Mouse (Mus musculus): ENCODE measurements around the gene Ncam1. TPM values are rescaled to one million over a fixed set of nuclear protein-coding genes. Genes with fewer than 3 reads are reported as not detected.
A peak's percentile ranks its signal among the peaks of the same experiment; 100 is the strongest.

Ncam1 gene
- total RNA-seq, 2 experiments from 2014 or later, result 7.6 to 8.1 TPM

DNA sequence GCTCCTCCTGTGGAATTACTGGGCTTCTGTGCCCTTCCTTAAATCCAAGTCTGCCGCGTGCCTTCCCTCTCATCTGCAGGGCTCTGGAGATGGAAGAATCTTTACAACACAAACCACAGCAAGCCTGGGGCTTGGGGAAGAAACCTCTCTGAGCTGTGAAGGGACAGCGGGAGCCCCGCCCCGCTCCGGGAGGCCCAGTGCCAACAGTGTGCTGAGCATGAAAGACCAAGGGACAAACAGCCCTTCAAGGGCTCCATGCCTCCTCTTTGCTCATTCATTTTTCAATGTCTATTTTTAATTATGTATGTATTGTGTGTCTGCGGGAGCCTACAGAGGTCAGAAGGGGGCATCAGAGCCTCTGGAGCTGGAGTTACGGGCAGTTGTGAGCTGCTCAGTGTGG is 271.4 kb downstream of the Ncam1 start:
- no peak for ATAC-seq (replicated peaks; ENCODE audit: low FRiP score, poor library complexity, severe bottlenecking)

DNA sequence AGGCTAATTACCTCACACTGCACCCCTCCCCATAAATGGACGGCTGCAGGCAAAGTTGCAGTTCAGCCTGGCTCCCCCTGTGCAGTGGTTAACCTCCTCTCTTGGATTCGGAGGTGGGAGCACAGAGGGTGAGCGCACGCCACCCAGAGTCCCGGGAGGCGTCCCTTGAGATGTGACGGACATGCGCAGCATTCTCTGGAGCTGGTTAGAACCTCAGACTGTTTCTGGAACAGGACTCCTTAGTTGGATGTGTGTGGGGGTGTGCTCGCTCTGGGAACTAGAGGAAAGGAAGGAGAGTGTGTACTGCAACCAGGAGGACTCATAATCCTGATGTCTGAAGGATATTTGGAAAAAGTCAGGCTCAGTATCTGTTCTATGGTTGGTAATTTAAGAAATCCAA is 274.0 kb downstream of the Ncam1 start:
- ATAC-seq (replicated peaks; ENCODE audit: low FRiP score, poor library complexity, severe bottlenecking), result no peak

GRCm38 (mm10) chr9:49523881-49524280 is 274.8 kb downstream of the Ncam1 start:
- ATAC-seq (replicated peaks; ENCODE audit: low FRiP score, poor library complexity, severe bottlenecking), result no peak

DNA sequence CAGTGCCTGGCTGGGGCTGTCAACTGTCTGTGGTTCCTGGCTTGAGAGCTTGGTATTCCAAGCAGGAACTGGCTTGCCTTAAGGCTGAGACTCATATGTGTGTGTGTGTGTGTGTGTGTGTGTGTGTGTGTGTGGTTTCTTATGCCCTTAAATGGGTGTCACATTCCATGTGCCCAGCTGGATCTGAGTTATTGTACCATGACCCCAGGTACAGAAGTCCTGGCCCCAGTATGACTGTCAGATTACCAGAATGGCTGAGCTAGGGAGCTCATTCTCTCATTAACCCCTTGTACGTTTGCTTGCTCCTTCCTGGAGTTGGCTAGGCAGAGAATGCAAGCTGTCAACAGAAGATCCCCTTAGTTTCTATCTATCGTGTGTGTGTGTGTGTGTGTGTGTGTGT is 284.4 kb downstream of the Ncam1 start:
- no peak for ATAC-seq (replicated peaks; ENCODE audit: low FRiP score, poor library complexity, severe bottlenecking)

GRCm38 (mm10) chr9:49510666-49511065 is 288.1 kb downstream of the Ncam1 start:
- no peak for ATAC-seq (replicated peaks; ENCODE audit: low FRiP score, poor library complexity, severe bottlenecking)

DNA sequence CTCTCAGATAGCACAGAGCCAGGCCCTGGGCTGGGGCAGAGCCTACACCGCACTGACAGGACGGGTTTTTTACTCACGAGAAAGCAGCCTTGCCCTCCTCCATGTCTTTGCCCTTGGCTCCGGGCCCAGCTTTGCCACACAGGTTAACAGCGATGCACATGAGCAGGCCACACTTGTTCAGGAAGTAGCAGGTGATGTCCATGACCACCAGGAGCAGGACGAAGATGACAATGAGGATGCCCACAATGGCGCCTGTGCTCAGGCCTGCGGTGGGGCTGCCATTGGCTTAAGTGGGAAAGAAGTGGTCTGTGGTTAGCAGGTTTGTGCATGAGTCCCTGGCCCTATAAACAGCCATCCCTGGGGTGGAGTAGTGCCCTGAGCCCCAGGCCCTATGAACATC is 289.1 kb downstream of the Ncam1 start:
- no peak for ATAC-seq (replicated peaks; ENCODE audit: low FRiP score, poor library complexity, severe bottlenecking)

DNA sequence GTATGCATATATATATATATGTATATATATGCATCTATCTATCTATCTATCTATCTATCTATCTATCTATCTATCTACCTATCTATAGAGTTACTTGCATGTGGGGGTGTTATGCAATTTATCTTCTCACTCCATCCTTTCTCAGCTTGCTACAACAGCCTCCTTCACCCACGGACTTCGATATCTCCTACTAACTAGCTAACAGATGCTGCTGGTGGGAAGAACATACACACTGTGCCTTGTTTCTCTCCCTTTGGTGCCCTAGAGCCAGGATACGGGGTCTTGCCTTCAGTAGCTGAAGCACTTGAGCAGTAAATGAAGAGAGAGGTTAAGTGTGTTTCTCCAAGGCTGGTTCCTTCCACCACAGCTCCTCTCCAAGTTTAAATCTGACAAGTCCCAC is 289.6 kb downstream of the Ncam1 start:
- ATAC-seq (replicated peaks; ENCODE audit: low FRiP score, poor library complexity, severe bottlenecking), result no peak

DNA sequence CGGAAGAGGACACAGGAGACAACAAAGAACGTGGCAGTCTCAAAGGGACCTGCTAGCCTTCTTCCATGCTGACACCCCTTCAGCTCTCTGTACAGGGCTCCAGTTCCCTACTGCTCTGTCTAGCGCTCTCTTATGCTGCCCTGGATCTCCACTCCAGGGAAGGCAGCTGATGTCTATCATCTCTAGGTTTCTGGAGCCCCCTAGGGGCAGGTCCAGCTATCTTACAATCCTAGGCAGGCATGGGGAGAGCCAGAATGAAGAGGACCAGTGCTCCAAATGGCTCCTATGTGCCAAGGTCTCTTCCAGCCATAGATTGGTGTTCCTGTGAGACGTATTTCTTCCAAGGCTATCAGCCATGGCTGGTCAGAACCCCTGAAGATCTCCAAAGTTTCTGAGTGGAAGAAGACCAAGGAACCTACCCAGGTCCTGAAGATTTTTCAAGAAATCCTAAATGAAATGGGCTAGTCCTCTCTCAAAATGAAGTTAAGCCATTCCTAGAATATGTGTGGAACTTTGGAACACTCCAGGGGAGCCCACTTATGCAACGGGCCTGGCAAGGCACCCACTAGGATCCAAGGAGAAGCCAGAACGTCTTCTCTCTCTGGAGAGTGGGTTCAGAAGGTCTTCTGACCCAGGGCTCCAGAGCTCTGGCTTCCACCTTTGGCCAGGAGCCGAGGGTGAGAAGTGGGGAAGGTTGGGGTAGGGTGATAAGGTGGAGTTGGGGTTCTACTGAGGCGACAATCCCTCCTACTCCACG is 290.7 kb downstream of the Ncam1 start:
- no peak for ATAC-seq (replicated peaks; ENCODE audit: low FRiP score, poor library complexity, severe bottlenecking)

DNA sequence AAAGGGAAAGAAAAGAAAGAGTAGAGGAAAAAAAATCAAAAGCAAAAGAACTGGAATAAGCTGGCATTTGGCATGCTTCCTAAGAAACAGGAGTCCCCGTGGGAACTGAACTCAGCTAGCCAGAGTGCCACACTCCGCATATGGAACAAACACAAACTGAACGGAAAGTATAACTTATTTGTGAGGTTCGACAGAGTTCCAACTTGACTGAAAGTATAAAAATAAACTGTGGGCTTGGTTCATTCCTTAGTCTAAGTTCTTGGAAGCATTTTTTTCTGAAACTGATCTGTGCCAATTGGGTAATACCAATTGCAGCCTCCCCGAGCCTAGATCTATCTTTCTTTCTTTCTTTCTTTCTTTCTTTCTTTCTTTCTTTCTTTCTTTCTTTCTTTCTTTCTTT is 294.1 kb downstream of the Ncam1 start:
- ATAC-seq (replicated peaks; ENCODE audit: low FRiP score, poor library complexity, severe bottlenecking), result no peak

- no peak for ATAC-seq (replicated peaks; ENCODE audit: low FRiP score, poor library complexity, severe bottlenecking)
These were observed 296.5 kb downstream of the Ncam1 start for GRCm38 (mm10) chr9:49502245-49502644.

- ATAC-seq (replicated peaks; ENCODE audit: low FRiP score, poor library complexity, severe bottlenecking), result no peak
These were observed 298.8 kb downstream of the Ncam1 start for GRCm38 (mm10) chr9:49499878-49500277.

DNA sequence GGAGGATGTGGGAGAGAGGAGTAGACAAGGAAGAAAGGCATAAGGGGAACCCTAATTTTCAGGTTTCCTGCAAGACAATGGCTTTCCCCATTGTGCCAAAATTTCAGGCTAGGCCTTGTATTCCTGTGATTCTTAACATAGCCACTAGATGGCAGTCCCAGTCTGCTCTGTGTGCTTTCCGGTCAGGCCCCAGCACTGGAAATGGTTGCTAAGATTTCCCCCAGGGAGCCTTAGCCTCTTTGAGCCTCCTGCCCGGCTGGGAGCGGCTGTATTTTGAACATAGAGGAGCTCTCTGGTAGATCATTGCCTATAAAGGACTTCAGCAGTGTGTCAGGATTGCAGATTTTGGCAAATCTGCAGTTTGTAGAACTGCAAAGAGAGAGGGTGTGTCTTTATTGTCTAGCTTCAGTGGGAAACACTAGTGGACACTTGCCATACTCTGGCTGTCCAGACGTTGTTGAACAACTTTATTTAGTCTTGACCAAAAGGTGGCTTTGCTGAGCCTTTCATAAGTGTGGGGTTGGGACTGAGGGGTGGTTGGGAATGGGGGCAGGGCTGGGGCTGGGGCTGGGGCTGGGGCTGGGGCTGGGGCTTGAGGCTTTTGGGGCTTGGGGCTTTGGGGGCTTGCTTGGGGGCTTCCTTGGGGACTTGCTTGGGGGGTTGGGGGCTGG is 304.6 kb downstream of the Ncam1 start:
- ATAC-seq (replicated peaks; ENCODE audit: low FRiP score, poor library complexity, severe bottlenecking), result no peak

GRCm38 (mm10) chr9:49490609-49491008 is 308.1 kb downstream of the Ncam1 start:
- no peak for ATAC-seq (replicated peaks; ENCODE audit: low FRiP score, poor library complexity, severe bottlenecking)

DNA sequence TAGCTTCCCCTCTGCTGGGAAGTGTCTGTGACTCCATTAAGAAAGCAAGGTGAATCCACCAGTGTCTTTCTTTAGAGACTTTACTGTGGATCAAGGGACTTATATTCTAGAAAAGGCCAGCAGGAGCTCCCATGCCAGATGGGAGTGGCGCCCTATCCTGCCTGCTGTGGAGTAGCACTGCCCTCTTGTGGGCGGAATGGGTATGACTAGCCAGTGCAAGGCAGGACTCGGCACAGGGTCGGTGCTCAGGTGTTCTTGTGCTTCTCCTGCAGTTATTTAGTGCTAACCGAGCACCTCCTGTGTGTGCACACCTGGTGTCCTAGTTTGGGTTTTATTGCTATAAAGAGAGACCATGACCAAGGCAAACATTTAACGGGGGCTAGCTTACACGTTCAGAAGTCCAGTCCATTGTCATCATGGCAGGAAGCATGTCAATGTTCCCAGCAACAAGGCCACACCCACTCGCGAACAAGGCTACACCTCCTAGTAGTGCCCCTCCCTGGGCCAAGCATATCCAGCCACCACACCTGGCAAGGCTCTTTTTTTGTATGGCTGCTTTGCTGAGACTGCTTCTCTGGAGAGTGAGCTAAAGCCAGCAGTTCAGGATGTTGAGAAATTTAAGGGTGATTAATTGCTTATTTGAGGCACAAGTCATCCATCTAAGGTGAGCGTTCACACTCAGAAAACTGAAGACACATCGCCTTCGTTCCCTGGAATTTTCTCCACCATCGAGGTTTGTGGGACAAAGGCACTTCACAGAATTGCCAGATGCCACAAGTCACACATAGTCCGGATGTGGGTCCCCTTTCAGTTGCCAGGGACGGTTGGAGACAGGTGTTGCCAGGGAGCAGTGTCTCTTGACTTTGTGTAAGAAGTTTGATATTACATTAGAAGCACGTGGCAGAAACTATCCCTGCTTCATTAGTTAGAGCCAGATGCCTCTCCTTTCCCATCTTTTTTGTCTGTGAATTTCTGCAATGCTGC is 309.5 kb downstream of the Ncam1 start:
- peak; percentile 81 for ATAC-seq (replicated peaks; ENCODE audit: low FRiP score, poor library complexity, severe bottlenecking)

GRCm38 (mm10) chr9:49488258-49488657 is 310.5 kb downstream of the Ncam1 start:
- ATAC-seq (replicated peaks; ENCODE audit: low FRiP score, poor library complexity, severe bottlenecking), result no peak

- no peak for ATAC-seq (replicated peaks; ENCODE audit: low FRiP score, poor library complexity, severe bottlenecking)
These were observed 311.1 kb downstream of the Ncam1 start for GRCm38 (mm10) chr9:49487657-49487943.

GRCm38 (mm10) chr9:49486805-49487656 is 311.7 kb downstream of the Ncam1 start:
- no peak for ATAC-seq (replicated peaks; ENCODE audit: low FRiP score, poor library complexity, severe bottlenecking)

DNA sequence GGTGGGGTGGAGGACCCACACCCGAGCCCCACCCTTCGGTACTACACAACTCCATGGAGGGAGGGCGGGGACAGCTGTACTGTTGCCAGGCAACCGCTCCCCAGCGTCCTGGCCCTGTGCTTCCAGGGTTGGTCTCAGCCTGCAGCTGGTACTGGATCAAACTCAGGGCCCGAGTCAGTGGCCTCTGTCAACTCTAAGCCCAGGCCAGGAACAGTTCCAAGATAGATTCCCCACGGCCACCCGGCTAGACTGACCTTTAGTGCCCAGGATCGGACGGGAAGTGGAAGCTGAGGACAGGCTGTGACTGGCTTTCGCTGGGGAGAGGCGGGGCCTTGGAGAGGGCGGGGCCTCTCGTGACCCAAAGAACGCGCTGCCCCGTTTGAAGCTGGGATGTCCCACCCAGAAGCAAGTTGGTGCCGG is 312.8 kb downstream of the Ncam1 start, which contains the start of gene Ttc12:
TSS of gene Ttc12 (minus strand) at position 334 of the 420 bp plus-strand sequence.
- ATAC-seq (replicated peaks; ENCODE audit: low FRiP score, poor library complexity, severe bottlenecking), result no peak

DNA sequence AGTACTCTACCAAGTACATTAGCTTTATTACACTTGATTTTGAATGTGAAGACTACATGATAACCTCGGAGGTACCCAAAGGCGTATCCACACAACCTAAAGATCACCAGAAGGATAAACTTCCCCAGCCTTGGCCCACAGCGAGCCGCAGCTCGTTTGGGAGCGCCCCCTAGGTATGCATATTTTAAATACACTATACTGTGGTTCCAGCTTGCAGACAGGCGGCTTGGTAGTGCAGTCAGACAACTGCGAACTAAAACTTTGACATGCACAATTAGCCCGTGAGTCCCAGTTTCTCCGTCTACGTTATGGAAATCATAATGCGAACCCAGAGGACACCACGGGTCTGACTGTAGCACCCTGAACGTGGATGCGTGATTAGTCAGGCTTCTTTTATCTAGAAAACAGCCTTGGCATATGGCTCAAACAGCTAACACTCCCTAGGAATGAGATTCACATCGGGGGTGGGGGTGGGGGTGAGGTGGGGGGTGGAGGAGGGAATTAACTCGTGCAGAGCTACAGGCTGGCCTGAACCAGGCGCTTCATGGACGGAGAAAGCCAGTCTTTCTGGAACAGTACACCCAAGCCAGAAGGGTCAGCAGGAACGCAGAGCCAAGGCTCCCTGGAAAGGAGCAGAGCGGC is 313.4 kb downstream of the Ncam1 start:
- ATAC-seq (replicated peaks; ENCODE audit: low FRiP score, poor library complexity, severe bottlenecking), result no peak
